Mouse (Mus musculus) heart, postnatal 0 days (tissue): ENCODE measurements at regions not wholly inside any gene's neighbourhood (a gene's known extent, or its start where the extent isn't known, plus 50 kb on each side); places are given as distances from the start of the nearest gene placed in this dataset.

Source experiments
- ATAC-seq: fragments of 200-750 bp; cut with Nextera tagmentation; 2 replicates; pipeline ENCODE4 v1.8.0; 2017; ENCODE audit warnings: low read depth, moderate number of reproducible peaks, moderate library complexity; ENCODE audit not compliant: insufficient read depth
- DNase-seq: peaks from one replicate; pipeline ENCODE4 v3.0.0-alpha.2; 2016; ENCODE audit warnings: low spot score
- H3K27ac ChIP-seq: fragments of 300-500 bp; sonication (generic); 2 replicates; pipeline ENCODE4 v1.5.1; 2014; ENCODE audit warnings: low read depth, mild to moderate bottlenecking
- H3K27me3 ChIP-seq: fragments of 300-500 bp; sonication (generic); 2 replicates; pipeline ENCODE4 v1.6.1; 2014; ENCODE audit warnings: low read length, mixed read lengths; ENCODE audit not compliant: control insufficient read depth, insufficient read depth
- H3K36me3 ChIP-seq: fragments of 300-500 bp; sonication (generic); replicated peaks from 2 replicates; pipeline ENCODE4 v1.6.1; 2014; ENCODE audit warnings: low read length, mixed read lengths; ENCODE audit not compliant: control insufficient read depth, insufficient read depth
- H3K4me1 ChIP-seq: fragments of 300-500 bp; sonication (generic); 2 replicates; pipeline ENCODE4 v1.6.1; 2014; ENCODE audit warnings: antibody characterized with exemption; ENCODE audit not compliant: control insufficient read depth, insufficient read depth
- H3K4me2 ChIP-seq: fragments of 300-500 bp; sonication (generic); 2 replicates; pipeline ENCODE4 v1.6.1; 2014; ENCODE audit warnings: low read depth, mild to moderate bottlenecking, low read length, moderate library complexity
- H3K4me3 ChIP-seq: fragments of 300-500 bp; sonication (generic); 2 replicates; pipeline ENCODE4 v1.5.1; 2014; ENCODE audit warnings: low read depth, low read length
- H3K9ac ChIP-seq: fragments of 300-500 bp; sonication (generic); replicated peaks from 2 replicates; pipeline ENCODE4 v1.6.1; 2014; ENCODE audit warnings: low read depth, low read length, mixed read lengths
- H3K9me3 ChIP-seq: fragments of 300-500 bp; sonication (generic); replicated peaks from 2 replicates; pipeline ENCODE4 v1.6.1; 2016; ENCODE audit warnings: low read length; ENCODE audit not compliant: control insufficient read depth
- CTCF ChIP-seq: IDR thresholded peaks from 2 replicates; pipeline ENCODE4 v1.5.1; 2016; ENCODE audit warnings: antibody characterized with exemption, control low read depth, low read depth
- EP300 ChIP-seq: IDR thresholded peaks from 2 replicates; pipeline ENCODE4 v1.6.1; 2016; ENCODE audit warnings: antibody characterized with exemption, low read depth
- WGBS: fragments of 180-500 bp; shearing (Covaris S2); extraction: QIAGEN DNeasy Blood & Tissue Kit; methylation state at CpG from one replicate; pipeline ENCODE4 v1.1.7; 2014; 5-methylcytosine and 5-hydroxymethylcytosine counted together

DNA sequence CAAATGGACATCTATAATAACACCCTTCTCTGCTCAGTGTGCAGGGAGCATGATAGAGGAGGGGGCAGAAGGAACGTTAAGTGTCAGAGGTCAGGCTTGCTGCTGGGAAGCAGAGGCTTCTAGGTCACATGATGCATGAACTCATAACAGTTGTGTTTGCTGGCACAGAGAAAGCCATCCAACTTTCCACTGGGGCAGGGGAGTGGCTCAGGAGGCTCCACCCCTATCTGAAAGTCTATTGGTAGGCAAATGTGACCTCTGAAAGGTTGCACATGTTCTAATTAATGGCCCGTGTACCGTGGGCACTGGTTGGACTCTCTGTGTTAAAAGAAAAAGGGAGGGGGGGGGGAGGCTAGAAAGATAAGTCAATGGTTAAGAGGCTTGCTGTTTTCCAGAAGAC, 224.6 kb downstream of the Slc16a7 start:
- Histone ChIP-seq H3K4me3 (no peak overlapping the region), H3K4me1 (no peaks in the 10 kb centered on the region), H3K27me3 (no peaks in the 10 kb centered on the region), H3K4me2 (no peak overlapping the region), H3K9me3 (no peaks in the 10 kb centered on the region), H3K36me3 (no peaks in the 10 kb centered on the region), H3K9ac (no peak overlapping the region), H3K27ac (no peak overlapping the region)
- DNase-seq: no peak
- ATAC-seq: no peak
- WGBS: 54% methylated on average over 3 of the region's 3 CpGs
- no peak for TF ChIP-seq EP300

DNA sequence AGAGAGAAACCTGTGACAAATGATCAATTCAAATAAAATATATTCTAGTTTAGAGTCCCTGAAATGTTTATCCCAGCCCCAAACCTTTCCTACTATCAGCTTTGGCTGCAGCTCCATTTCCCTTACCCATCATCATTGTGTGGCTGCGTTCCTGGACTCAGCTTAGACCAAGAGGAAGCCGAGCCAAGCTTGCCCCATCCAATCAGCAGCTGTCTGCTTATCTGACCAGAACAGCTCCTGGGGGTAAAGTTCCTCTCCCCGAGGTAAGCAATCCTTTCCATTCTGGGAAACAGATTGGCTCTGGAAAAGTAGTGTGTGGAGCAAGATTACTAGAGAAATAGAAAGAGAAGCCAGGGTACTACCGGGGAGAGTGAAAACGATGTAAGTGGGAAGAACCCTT, 228.2 kb downstream of the Slc16a7 start:
- H3K4me3 ChIP-seq: no peak overlapping the region
- peak overlapping the region; percentile 25; the same call in 1 of the 2 replicates for H3K4me2 ChIP-seq
- DNase-seq (no peak), ATAC-seq (no peak)
- no peaks in the 10 kb centered on the region for H3K36me3 ChIP-seq
- no peaks in the 10 kb centered on the region for H3K9me3 ChIP-seq
- 25% methylated on average over 5 of the region's 5 CpGs for WGBS
- no peaks in the 10 kb centered on the region for H3K4me1 ChIP-seq
- H3K9ac ChIP-seq: no peak overlapping the region
- TF ChIP-seq CTCF (no peak), EP300 (no peak)
- no peak overlapping the region for H3K27ac ChIP-seq
- H3K27me3 ChIP-seq: no peaks in the 10 kb centered on the region

DNA sequence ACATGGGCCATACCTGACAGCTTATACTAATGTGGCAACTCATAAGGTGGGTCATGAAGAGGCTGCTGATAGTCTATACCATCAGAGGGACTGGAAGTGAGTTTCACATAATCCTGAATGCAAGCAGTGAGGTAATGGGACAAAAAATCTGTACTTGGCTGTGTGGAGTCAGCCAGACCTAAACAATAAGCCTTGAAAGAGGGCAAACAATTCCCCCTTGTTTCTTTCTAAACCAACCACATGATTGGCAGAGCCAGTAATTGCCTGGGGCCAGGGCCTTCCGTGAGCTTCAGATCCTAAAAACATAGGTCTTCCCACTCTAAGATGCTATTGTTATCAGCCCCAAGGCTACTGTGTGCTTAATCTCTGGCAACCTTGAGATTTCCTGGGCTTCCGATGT, 240.5 kb downstream of the Slc16a7 start:
- no peak for ATAC-seq
- no peaks in the 10 kb centered on the region for H3K36me3 ChIP-seq
- 68% methylated on average over 2 of the region's 2 CpGs for WGBS

DNA sequence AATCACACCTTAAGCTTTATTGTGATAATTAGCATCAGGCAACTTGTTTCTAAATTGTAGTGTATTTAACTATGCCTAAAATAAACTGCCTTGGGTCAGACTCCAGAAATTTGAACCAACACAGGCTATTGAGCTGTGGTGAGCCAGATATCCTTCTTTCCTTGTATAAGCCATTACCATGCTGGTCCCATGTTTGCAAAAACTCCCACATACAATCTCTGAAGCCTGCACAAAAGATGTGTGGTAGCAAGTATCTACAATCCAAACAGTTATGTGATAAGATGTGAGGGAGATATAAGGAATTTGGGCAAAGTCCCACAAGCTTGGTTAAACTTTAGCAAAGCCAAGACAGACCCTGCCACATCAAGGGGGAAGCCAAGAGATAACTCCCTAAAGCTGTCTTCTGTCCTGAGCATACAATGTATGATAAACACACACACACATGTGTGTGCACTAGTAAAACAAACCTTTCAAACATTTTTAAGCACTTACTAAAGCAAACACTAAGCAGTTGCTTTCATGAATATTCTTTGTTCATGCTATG, 242.0 kb downstream of the Slc16a7 start:
- Histone ChIP-seq H3K4me3 (no peak overlapping the region), H3K9ac (no peak overlapping the region), H3K36me3 (no peaks in the 10 kb centered on the region), H3K4me1 (no peaks in the 10 kb centered on the region), H3K27me3 (no peaks in the 10 kb centered on the region), H3K27ac (no peak overlapping the region), H3K4me2 (no peak overlapping the region), H3K9me3 (no peaks in the 10 kb centered on the region)
- TF ChIP-seq CTCF: no peak
- no peak for TF ChIP-seq EP300
- DNase-seq: no peak
- no peak for ATAC-seq

More for the DNA sequence above, 240.5 kb downstream of the Slc16a7 start:
- Histone ChIP-seq H3K9ac (no peak overlapping the region), H3K4me1 (no peaks in the 10 kb centered on the region), H3K4me2 (no peak overlapping the region), H3K27ac (no peak overlapping the region), H3K4me3 (no peak overlapping the region), H3K9me3 (no peaks in the 10 kb centered on the region), H3K27me3 (no peaks in the 10 kb centered on the region)
- TF ChIP-seq CTCF: no peak
- TF ChIP-seq EP300: no peak
- no peak for DNase-seq

DNA sequence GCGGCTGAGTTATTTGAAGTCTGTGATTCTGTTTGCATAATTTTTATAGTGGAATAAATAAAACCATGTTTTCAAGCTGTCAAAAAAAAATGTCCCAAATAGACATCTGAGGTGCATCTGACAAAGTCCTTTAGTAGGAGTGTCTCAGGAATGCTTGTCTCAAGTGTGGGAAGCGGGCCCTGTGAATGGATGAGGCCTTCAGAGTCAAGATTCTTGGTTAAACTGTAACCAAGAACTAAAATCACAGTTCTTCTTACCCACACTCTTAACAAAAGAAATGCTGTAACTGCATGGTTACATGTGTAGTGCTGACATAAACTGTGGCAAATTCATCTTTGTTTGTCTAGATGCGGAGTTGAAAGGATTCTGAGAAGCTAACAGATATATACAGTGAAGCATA, 242.9 kb downstream of the Slc16a7 start:
- Histone ChIP-seq H3K9me3 (no peaks in the 10 kb centered on the region), H3K4me3 (no peak overlapping the region), H3K27me3 (no peaks in the 10 kb centered on the region), H3K4me1 (no peaks in the 10 kb centered on the region), H3K4me2 (no peak overlapping the region), H3K27ac (no peak overlapping the region), H3K9ac (no peak overlapping the region), H3K36me3 (no peaks in the 10 kb centered on the region)
- TF ChIP-seq CTCF (no peak), EP300 (no peak)
- ATAC-seq: no peak
- DNase-seq: no peak
- 76% methylated on average over 3 of the region's 3 CpGs for WGBS

DNA sequence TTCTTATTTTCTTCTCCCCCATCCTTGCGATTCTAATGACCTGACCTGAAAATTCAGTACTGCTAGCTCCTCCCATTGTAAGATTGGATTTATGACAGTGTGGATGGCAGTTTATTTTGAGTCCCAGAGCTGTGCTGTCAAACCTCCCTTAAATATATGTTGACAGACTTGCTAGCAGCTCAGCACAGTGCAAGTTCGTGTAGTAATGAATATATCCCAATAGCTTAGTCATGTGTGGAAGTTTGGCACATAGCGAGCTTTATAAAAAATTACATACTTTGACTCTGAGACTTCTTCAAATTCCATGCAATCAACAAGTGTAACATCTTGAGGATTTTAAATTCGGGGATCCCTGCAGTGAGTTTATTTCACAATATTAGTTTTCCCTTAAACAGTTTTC, 243.5 kb downstream of the Slc16a7 start:
- no peak for DNase-seq
- no peak for TF ChIP-seq CTCF
- no peak for TF ChIP-seq EP300
- H3K4me2 ChIP-seq: no peak overlapping the region
- H3K9me3 ChIP-seq: no peaks in the 10 kb centered on the region
- no peaks in the 10 kb centered on the region for H3K4me1 ChIP-seq
- no peak for ATAC-seq
- H3K27me3 ChIP-seq: no peaks in the 10 kb centered on the region
- no peak overlapping the region for H3K4me3 ChIP-seq
- no peaks in the 10 kb centered on the region for H3K36me3 ChIP-seq
- H3K27ac ChIP-seq: no peak overlapping the region
- H3K9ac ChIP-seq: no peak overlapping the region
- WGBS: 68% methylated on average over 4 of the region's 4 CpGs
